8 mouse cellular contexts compared by ENCODE assay signal in genomic region chr10:108162297-108163020, GRCm38 (mm10). TPM values are rescaled to one million over a fixed set of nuclear protein-coding genes. Genes with fewer than 3 reads are reported as not detected.
DNase-seq lines count a peak whose midpoint lies in the region; ATAC-seq and TF ChIP-seq lines count a peak whose summit lies in the region.

No protein-coding gene starts in this region.

- in situ Hi-C loops in ES-E14 (cut with MboI; ENCODE audit: low sequenced_read_pairs in 2 of 2, unreplicated experiment in 2 of 2) = no loop called here

- peak overlapping the region; percentile 97 for H3K9ac ChIP-seq in ES-E14 (ENCODE audit: insufficient read depth, low read depth, low read length, poor library complexity, severe bottlenecking)
- peak overlapping the region; percentile 99 for H3K9ac ChIP-seq in heart, embryonic 14.5 days (ENCODE audit: low read length)
- peak overlapping the region; percentile 100 for H3K9ac ChIP-seq in stomach, embryonic 16.5 days (ENCODE audit: low read length)

- DNase-seq in frontal cortex, adult 2 months (ENCODE audit: extremely low spot score in 1 of 2, low spot score in 1 of 2) = no peak
- DNase-seq in ES-E14 (ENCODE audit: low read depth, low spot score) = no peak
- peak; percentile 56 for DNase-seq in embryo, embryonic 9.5 days (ENCODE audit: extremely low spot score)
- peak; percentile 44 to 70 for DNase-seq in left cerebral cortex, postnatal 10 days (ENCODE audit: extremely low spot score in 1 of 2, low spot score in 2 of 2)

- peak overlapping the region; percentile 84 to 98 for H3K4me3 ChIP-seq in ES-E14 (ENCODE audit: insufficient read depth in 1 of 2, low read depth in 1 of 2, low read length in 2 of 2, poor library complexity in 1 of 2, severe bottlenecking in 1 of 2)
- peak overlapping the region; percentile 76 to 89 for H3K4me3 ChIP-seq in heart, embryonic 14.5 days (ENCODE audit: control insufficient read depth in 1 of 2, insufficient read depth in 1 of 2, low read depth in 1 of 2, low read length in 2 of 2)
- peak overlapping the region; percentile 100 for H3K4me3 ChIP-seq in stomach, embryonic 16.5 days (replicated peaks; ENCODE audit: low read length)

- H3K9me3 ChIP-seq in ES-E14 (ENCODE audit: control insufficient read depth, insufficient read depth, low read depth, low read length) = no peaks in the 10 kb centered on the region
- no peaks in the 10 kb centered on the region for H3K9me3 ChIP-seq in heart, embryonic 14.5 days (ENCODE audit: control insufficient read depth, low read length)
- H3K9me3 ChIP-seq in stomach, embryonic 16.5 days (replicated peaks; ENCODE audit: control insufficient read depth, low read length) = no peaks in the 10 kb centered on the region

- H3K27me3 ChIP-seq in heart, embryonic 14.5 days (ENCODE audit: control insufficient read depth, insufficient read depth, low read length) = no peaks in the 10 kb centered on the region
- no peaks in the 10 kb centered on the region for H3K27me3 ChIP-seq in stomach, embryonic 16.5 days (ENCODE audit: control insufficient read depth, insufficient read depth, low read length)

- under 1% methylated on average over 77 of the region's 79 CpGs for WGBS in heart, embryonic 14.5 days
- WGBS in stomach, embryonic 16.5 days = 0% methylated on average over 63 of the region's 79 CpGs

- peak overlapping the region; percentile 79 for H3K4me2 ChIP-seq in heart, embryonic 14.5 days (ENCODE audit: low read length)
- H3K4me2 ChIP-seq in stomach, embryonic 16.5 days (ENCODE audit: low read depth, low read length) = peak overlapping the region; percentile 78

- intact Hi-C loops in left cerebral cortex, postnatal 10 days (cut with DNase I) = loop anchor here (2.0 to 10.0 kb wide), 3 partner anchors 72 to 230 kb away; no protein-coding TSS in a partner anchor

- peaks cover 5 to 8% of the 10 kb centered on the region in 2 experiments; a peak in 2 of 4 replicates for H3K4me1 ChIP-seq in ES-E14 (ENCODE audit: control insufficient read depth in 2 of 2, insufficient read depth in 2 of 2, low read length in 2 of 2, poor library complexity in 1 of 2)
- H3K4me1 ChIP-seq in heart, embryonic 14.5 days (ENCODE audit: control insufficient read depth in 2 of 2, insufficient read depth in 2 of 2, low read length in 2 of 2) = peaks cover 4 to 30% of the 10 kb centered on the region in 2 experiments; a peak in 3 of 4 replicates
- peaks cover 19% of the 10 kb centered on the region for H3K4me1 ChIP-seq in stomach, embryonic 16.5 days (ENCODE audit: control insufficient read depth, insufficient read depth, low read length)

- no peaks in the 10 kb centered on the region for H3K36me3 ChIP-seq in ES-E14 (ENCODE audit: control insufficient read depth, insufficient read depth, low read length, poor library complexity, severe bottlenecking)
- H3K36me3 ChIP-seq in heart, embryonic 14.5 days (ENCODE audit: control insufficient read depth, insufficient read depth, low read length) = no peaks in the 10 kb centered on the region
- H3K36me3 ChIP-seq in stomach, embryonic 16.5 days (ENCODE audit: control insufficient read depth, insufficient read depth, low read length) = no peaks in the 10 kb centered on the region

- peak; percentile 7 for ATAC-seq in frontal cortex, adult (ENCODE audit: low TSS enrichment)
- ATAC-seq in heart, embryonic 14.5 days (ENCODE audit: insufficient number of reproducible peaks, insufficient read depth, low FRiP score, low read depth) = peak; percentile 34
- ATAC-seq in megakaryocyte-erythroid progenitor cell, adult 5-6 weeks (replicated peaks; ENCODE audit: low FRiP score, low TSS enrichment, poor library complexity, severe bottlenecking) = peak; percentile 9; the same call in 1 of the 2 replicates
- peak; percentile 10; the same call in 1 of the 2 replicates for ATAC-seq in stomach, embryonic 16.5 days (ENCODE audit: insufficient read depth, low FRiP score)

- peak overlapping the region; percentile 67 for H3K27ac ChIP-seq in ES-E14 (ENCODE audit: insufficient read depth, low read depth, low read length, poor library complexity, severe bottlenecking)
- peak overlapping the region; percentile 96 to 99 for H3K27ac ChIP-seq in heart, embryonic 14.5 days (replicated peaks in 1 of 2; ENCODE audit: control insufficient read depth in 1 of 2, insufficient read depth in 1 of 2, low read depth in 2 of 2, low read length in 2 of 2)
- H3K27ac ChIP-seq in stomach, embryonic 16.5 days (ENCODE audit: low read length) = peak overlapping the region; percentile 99

TF ChIP-seq in ES-E14, 5 proteins besides CTCF, POLR2A, EP300 and RAD21:
- TF ChIP-seq ZC3H11A (IDR thresholded peaks at IDR 0.05; ENCODE audit: borderline replicate concordance, low read depth, low read length) = no peak

RNA-seq across cellular contexts. Expression of gene Ppp1r12a, which starts 0.5 kb away (rescaled TPM):
- polyA plus RNA-seq in frontal cortex, adult 2 months (2012; rRNA removed) = 89.7 and 96.4 TPM in 2 replicates
- total RNA-seq in ES-E14 (2012; rRNA removed) = 73.6 and 106 TPM in 2 replicates
- 96.8 and 108 TPM in 2 replicates for polyA plus RNA-seq in heart, embryonic 14.5 days (2014; fragmentation: Nextera tagmentation; extraction: Ambion mirVana)
- 100 to 1,000 TPM; 103 to 109 TPM for total RNA-seq in left cerebral cortex, postnatal 10 days (2021)
- 64.2 and 92.2 TPM in 2 replicates for total RNA-seq in megakaryocyte-erythroid progenitor cell, adult 5-6 weeks (2014; fragmentation: Nextera tagmentation)
- total RNA-seq in megakaryocyte-erythroid progenitor cell, adult 5-6 weeks (2017) = 131 and 151 TPM in 2 replicates
- 104 and 117 TPM in 2 replicates for polyA plus RNA-seq in stomach, embryonic 16.5 days (2015; fragmentation: Nextera tagmentation; extraction: Ambion mirVana)

Comparison
In these comparisons a context has a peak if more than half of its experiments do, and no peak if none do; other contexts are left out.
1. DNase-seq: peak in embryo, embryonic 9.5 days (single experiment) and left cerebral cortex, postnatal 10 days (2 of 2); none in frontal cortex, adult 2 months (0 of 2) and ES-E14 (single experiment).
2. Peak in every context shown above with its lines, with median percentiles within 50 percentile points of each other: ATAC-seq, H3K27ac ChIP-seq, H3K4me3 ChIP-seq and H3K9ac ChIP-seq.